11 mouse cellular contexts compared by ENCODE assay signal in genomic region chr7:50241634-50242273, GRCm38 (mm10).
DNase-seq lines count a peak whose midpoint lies in the region; ATAC-seq lines count a peak whose summit lies in the region.
"Had no signal": no experiment of that assay in that cellular context is flagged by ENCODE, and none has a peak within 500 bp of the region (broad histone marks: within the 10 kb centered on the region; RNA-seq: fewer than 3 reads in every experiment).

No protein-coding gene starts in this region.

- 45% methylated on average over 5 of the region's 5 CpGs for WGBS in hindbrain, embryonic 15.5 days
- WGBS in hindbrain, embryonic 12.5 days = 74% methylated on average over 5 of the region's 5 CpGs
- WGBS in neural tube, embryonic 15.5 days = 37% methylated on average over 5 of the region's 5 CpGs

- H3K27me3 ChIP-seq in hindbrain, embryonic 15.5 days = no peaks in the 10 kb centered on the region
- no peaks in the 10 kb centered on the region for H3K27me3 ChIP-seq in hindbrain, embryonic 12.5 days
- H3K27me3 ChIP-seq in neural tube, embryonic 15.5 days (replicated peaks) = no peaks in the 10 kb centered on the region
- H3K27me3 ChIP-seq: CH12.LX; megakaryocyte, embryonic 14.5 days had no signal

- peak; percentile 98 for DNase-seq in cerebellum, postnatal 10 days
- DNase-seq in layer of hippocampus, adult 9-11 months = peak; percentile 91
- DNase-seq in kidney, postnatal 10 days = no peak
- no peak for DNase-seq in thymus, postnatal 0 days (ENCODE audit: low spot score)
- no peak for DNase-seq in spleen, postnatal 10 days (ENCODE audit: low spot score in 2 of 2)

- H3K4me1 ChIP-seq in hindbrain, embryonic 15.5 days (replicated peaks) = peaks cover 5% of the 10 kb centered on the region; the same call in 1 of the 2 replicates
- H3K4me1 ChIP-seq in hindbrain, embryonic 12.5 days = no peaks in the 10 kb centered on the region
- peaks cover 11% of the 10 kb centered on the region; the same call in 1 of the 2 replicates for H3K4me1 ChIP-seq in neural tube, embryonic 15.5 days
- H3K4me1 ChIP-seq: megakaryocyte, embryonic 14.5 days had no signal

- H3K27ac ChIP-seq in hindbrain, embryonic 15.5 days (replicated peaks) = no peak overlapping the region
- no peak overlapping the region for H3K27ac ChIP-seq in hindbrain, embryonic 12.5 days
- H3K27ac ChIP-seq in neural tube, embryonic 15.5 days (replicated peaks) = no peak overlapping the region

- no peak overlapping the region for H3K4me3 ChIP-seq in hindbrain, embryonic 15.5 days
- H3K4me3 ChIP-seq in hindbrain, embryonic 12.5 days = no peak overlapping the region
- no peak overlapping the region for H3K4me3 ChIP-seq in neural tube, embryonic 15.5 days (replicated peaks)
- H3K4me3 ChIP-seq: megakaryocyte, embryonic 14.5 days had no signal

- H3K9me3 ChIP-seq in hindbrain, embryonic 15.5 days = no peaks in the 10 kb centered on the region
- H3K9me3 ChIP-seq in hindbrain, embryonic 12.5 days (replicated peaks) = no peaks in the 10 kb centered on the region
- no peaks in the 10 kb centered on the region for H3K9me3 ChIP-seq in neural tube, embryonic 15.5 days (replicated peaks)

- H3K4me2 ChIP-seq in hindbrain, embryonic 15.5 days = no peak overlapping the region
- H3K4me2 ChIP-seq in hindbrain, embryonic 12.5 days (replicated peaks) = no peak overlapping the region
- H3K4me2 ChIP-seq in neural tube, embryonic 15.5 days = no peak overlapping the region

- no peaks in the 10 kb centered on the region for H3K36me3 ChIP-seq in hindbrain, embryonic 15.5 days
- H3K36me3 ChIP-seq in hindbrain, embryonic 12.5 days = no peaks in the 10 kb centered on the region
- no peaks in the 10 kb centered on the region for H3K36me3 ChIP-seq in neural tube, embryonic 15.5 days

- H3K9ac ChIP-seq in hindbrain, embryonic 15.5 days = no peak overlapping the region
- no peak overlapping the region for H3K9ac ChIP-seq in hindbrain, embryonic 12.5 days
- no peak overlapping the region for H3K9ac ChIP-seq in neural tube, embryonic 15.5 days (replicated peaks)

- peak; percentile 93 for ATAC-seq in hindbrain, embryonic 15.5 days (ENCODE audit: low FRiP score, low read depth)
- no peak for ATAC-seq in hindbrain, embryonic 12.5 days (ENCODE audit: low FRiP score)
- peak; percentile 79; the same call in 1 of the 2 replicates for ATAC-seq in neural tube, embryonic 15.5 days (ENCODE audit: low FRiP score)
- ATAC-seq: intestine, embryonic 16.5 days had no signal

Comparison
In these comparisons a context has a peak if more than half of its experiments do, and no peak if none do; other contexts are left out.
1. DNase-seq: peak in cerebellum, postnatal 10 days (2 of 2) and layer of hippocampus, adult 9-11 months (single experiment); none in kidney, postnatal 10 days (single experiment), thymus, postnatal 0 days (single experiment) and spleen, postnatal 10 days (0 of 2).